Mouse (Mus musculus): ENCODE data around the gene H2-Ob.

- TF ChIP-seq CTCF (IDR thresholded peaks at IDR 0.05; ENCODE audit: insufficient read depth, low read length) (no peak), POLR2A (IDR thresholded peaks at IDR 0.05; ENCODE audit: borderline replicate concordance, extremely low read depth, low read depth, low read length) (no peak)
These were observed 32.0 kb upstream of the H2-Ob start for GRCm38 (mm10) chr17:34206731-34207130.
